Mouse (Mus musculus): ENCODE measurements around the gene Trim54.

Gene Trim54

GRCm38 (mm10) chr5:31116354-31116753 is at the start of gene Trim54:
Gene Trim54, plus strand, starts transcription at chr5:31116712.
- DNase-seq (ENCODE audit: low read depth, low spot score) = no peak

DNA sequence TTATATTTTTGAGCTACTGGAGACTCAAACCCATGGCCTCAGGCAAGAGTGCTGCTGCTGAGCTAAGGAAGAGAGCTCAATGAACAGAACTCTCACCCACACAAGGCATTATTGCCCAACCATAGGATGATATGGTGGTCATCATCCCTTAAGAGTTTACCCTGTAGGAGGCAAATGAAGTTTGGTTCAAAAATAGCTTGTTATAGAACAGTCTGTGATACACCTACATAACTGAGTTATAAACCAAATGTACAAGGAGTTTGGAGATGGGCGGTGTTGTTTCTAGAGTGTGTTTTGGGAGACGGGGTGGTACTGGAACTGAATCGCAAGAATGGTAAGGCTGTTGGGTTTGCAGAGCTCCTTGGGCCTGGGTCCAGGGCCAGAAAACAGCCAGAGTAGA is 46.7 kb upstream of the Trim54 start:
- no peak for DNase-seq (ENCODE audit: low read depth, low spot score)

DNA sequence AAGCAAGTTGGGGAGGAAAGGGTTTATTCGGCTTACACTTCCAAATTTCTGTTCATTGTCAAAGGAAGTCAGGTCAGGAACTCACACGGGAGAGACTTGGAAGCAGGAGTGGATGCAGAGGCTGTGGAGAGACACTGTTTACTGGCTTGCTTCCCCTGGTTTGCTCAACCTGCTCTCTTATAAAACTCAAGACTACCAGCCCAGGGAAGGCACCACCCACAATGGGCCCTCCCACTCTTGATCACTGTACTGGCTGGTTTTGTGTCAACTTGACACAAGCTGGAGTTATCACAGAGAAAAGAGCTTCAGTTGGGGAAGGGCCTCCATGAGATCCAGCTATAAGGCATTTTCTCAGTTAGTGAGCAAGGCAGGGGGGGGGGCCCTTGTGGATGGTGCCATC is 45.5 kb upstream of the Trim54 start:
- no peak for DNase-seq (ENCODE audit: low read depth, low spot score)

DNA sequence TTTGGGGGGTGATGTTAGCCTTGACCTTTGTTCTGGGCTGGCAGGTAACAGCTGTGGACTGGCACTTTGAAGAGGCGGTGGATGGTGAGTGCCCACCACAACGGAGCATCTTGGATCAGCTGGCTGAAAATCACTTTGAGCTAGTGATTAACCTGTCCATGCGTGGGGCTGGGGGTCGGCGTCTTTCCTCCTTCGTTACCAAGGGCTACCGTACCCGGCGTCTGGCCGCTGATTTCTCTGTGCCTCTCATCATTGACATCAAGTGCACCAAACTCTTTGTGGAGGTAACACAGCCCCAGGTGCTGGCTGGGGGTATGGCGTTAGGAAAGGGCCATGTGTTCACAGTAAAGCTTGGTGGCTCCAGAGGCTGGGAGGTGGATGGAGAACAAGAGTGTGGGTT is 44.7 kb upstream of the Trim54 start:
- no peak for DNase-seq (ENCODE audit: low read depth, low spot score)

- DNase-seq (ENCODE audit: low read depth, low spot score) = no peak
Observed at GRCm38 (mm10) chr5:31073176-31073575, 43.3 kb upstream of the Trim54 start.

DNA sequence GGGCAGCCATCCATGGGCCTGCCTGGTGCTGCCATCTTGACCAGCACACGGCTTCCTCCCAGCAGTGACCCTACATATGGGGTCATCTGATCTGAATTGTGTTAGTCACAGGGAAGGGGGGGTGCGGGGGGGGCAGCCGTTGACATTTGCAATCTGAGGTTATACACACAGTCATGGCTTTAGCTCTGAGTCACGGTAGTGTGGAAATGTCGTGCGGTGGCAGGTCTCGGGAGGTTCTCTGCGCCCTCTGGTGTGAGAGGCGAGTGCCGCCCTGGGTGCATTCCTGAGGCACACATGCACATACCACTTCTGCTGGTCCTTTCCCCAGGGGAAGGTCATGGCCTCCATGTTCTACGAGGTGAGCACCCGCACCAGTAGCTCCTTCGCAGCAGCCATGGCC is 40.2 kb upstream of the Trim54 start:
- no peak for DNase-seq (ENCODE audit: low read depth, low spot score)

DNA sequence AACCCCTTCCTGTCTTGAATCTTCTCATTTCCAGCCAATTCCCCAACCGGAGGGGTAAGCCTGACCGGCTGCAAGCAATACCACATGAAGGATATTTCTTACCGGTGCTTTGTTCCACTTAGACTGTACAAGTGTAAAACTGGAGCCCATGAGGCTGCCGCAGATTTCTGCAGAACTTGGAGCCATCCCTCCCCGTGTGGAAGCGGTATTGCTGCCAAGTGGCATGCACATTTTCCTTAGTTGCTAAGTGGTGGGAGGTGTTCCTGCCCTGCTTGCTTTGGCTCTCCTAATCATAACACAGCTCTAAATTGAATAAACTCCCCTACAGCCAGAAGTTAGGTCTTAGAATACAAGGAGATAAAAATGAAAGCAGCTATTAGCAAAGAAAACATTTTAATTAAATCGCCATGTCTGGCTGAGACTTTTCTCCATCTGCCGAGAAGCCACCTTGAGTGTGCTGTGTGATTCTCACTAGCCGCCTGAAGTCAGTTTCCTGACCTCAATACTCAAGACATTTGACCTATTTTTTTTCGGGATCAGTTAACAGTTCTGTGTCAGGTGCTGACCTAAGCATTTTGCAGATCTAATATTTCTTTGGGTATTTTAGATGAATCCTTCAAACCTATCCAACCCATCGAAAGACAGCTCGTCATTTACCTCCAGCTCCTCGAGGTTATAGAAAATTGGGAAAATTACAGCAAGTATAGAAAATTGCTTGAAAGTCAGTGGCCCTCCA is 36.3 kb upstream of the Trim54 start:
- DNase-seq (ENCODE audit: low read depth, low spot score) = peak; percentile 90

DNA sequence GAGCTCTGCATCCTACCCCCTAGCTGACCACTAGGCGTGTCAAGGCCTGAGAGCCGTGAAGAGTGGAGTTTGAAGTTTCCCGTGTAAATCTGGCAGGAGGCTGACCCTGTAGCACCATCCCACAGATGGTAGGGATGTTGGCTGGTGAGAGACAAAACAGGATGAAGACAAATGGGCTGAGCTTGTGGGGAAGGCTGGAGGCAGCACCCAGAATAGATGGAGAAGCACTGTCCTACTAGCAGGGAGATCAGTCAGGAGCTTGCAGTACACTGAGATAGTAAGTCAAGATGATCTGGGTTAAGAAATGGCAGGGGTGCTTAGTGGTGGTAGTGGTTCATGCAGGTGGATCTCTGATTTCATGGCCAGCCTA is 35.7 kb upstream of the Trim54 start:
- peak; percentile 65 for DNase-seq (ENCODE audit: low read depth, low spot score)

GRCm38 (mm10) chr5:31081386-31081785 is 35.1 kb upstream of the Trim54 start:
- DNase-seq (ENCODE audit: low read depth, low spot score) = peak; percentile 50

- peak; percentile 72 for DNase-seq (ENCODE audit: low read depth, low spot score)
Observed at GRCm38 (mm10) chr5:31082355-31082754, 34.2 kb upstream of the Trim54 start.

DNA sequence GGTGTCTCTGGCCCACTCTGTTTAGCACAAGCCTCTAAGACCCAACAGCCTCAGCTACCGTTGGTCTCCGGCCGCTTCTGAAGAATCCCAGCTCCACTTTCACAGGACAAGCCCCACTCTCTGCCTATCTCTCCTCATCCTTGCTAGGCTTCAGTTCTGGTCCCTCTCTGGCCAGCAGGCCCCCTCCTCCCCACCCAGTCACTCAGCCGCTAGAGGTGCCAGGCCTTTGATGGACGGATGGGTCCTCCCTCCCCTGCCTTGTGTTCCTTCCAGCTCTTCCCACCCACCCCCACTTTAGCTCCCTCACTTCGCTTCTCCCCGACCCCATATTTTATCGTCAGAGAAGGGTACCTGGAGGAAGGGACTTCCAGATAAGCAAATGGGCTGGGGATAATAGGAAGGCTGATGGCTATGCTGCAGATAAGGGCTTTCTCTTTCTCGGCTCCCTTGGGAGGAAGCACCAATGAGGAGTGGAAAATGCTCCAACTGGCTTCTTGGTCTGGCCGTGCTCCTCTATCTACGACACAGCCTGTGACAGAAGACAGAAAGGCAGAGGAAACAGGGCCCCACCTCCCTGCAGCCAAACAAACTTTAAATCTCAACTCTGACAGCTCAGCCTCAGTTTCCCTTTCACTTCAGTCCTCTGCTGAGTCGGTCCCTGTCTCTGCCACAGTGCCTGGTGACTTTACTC is 33.4 kb upstream of the Trim54 start:
- DNase-seq (ENCODE audit: low read depth, low spot score) = no peak

- no peak for DNase-seq (ENCODE audit: low read depth, low spot score)
Observed at GRCm38 (mm10) chr5:31083949-31084348, 32.6 kb upstream of the Trim54 start.

GRCm38 (mm10) chr5:31086606-31087005 is 29.9 kb upstream of the Trim54 start:
- DNase-seq (ENCODE audit: low read depth, low spot score) = no peak

DNA sequence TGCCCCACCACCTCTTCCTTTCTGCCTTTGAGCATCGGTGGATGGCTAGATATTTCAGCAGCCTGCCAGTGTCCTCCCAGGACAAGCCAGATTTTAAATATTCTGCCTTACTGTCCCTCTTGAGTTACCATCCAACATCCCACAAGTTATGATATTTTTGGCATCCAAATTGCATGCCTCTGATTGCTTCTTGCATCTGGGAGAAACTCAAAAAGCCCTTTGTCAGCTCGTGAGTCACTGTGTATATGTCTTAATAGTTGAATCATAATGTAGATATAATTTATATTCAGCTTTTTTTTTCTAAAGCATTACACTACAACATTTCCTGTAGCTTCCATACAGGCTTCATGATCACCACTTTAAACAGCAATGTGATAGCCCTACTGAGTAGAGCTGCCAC is 29.4 kb upstream of the Trim54 start:
- DNase-seq (ENCODE audit: low read depth, low spot score) = peak; percentile 70

GRCm38 (mm10) chr5:31092231-31092975 is 24.1 kb upstream of the Trim54 start:
- DNase-seq (ENCODE audit: low read depth, low spot score) = peak; percentile 37

- DNase-seq (ENCODE audit: low read depth, low spot score) = peak; percentile 67
Observed at GRCm38 (mm10) chr5:31093151-31094041, 23.1 kb upstream of the Trim54 start.

DNA sequence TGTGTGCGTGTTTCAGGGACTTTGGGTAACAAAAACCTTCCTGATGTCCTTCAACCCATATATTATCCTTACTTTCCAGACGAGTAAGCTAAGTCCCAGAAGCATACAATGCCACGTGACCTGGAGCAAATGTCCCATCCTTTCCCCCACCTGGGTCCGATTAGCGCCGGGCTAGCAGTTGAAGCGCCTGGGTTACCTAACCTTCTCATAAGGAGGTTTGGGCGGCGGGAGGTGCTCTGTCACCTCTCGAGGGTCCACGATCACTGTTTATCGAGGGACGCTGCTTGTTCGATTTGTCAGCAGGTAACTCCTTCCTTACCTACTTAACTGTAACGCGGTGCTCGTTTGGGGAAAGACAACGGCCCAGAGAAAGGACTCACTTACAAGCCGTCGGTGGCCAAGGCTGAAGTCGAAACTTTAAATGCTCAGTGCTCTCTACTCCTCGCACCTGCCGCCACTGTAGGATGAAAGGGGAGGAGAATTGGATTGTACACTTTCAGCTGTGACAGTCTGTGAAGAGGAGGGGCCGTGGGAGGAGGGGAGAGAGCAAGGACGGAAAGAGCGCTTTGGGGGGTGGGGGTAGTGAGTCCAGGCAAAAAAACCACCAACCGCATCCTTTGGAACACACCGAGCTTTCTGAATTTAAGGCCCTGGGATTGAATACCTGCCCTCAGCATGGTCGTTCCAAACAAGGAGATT is 22.3 kb upstream of the Trim54 start:
- DNase-seq (ENCODE audit: low read depth, low spot score) = peak; percentile 53

DNA sequence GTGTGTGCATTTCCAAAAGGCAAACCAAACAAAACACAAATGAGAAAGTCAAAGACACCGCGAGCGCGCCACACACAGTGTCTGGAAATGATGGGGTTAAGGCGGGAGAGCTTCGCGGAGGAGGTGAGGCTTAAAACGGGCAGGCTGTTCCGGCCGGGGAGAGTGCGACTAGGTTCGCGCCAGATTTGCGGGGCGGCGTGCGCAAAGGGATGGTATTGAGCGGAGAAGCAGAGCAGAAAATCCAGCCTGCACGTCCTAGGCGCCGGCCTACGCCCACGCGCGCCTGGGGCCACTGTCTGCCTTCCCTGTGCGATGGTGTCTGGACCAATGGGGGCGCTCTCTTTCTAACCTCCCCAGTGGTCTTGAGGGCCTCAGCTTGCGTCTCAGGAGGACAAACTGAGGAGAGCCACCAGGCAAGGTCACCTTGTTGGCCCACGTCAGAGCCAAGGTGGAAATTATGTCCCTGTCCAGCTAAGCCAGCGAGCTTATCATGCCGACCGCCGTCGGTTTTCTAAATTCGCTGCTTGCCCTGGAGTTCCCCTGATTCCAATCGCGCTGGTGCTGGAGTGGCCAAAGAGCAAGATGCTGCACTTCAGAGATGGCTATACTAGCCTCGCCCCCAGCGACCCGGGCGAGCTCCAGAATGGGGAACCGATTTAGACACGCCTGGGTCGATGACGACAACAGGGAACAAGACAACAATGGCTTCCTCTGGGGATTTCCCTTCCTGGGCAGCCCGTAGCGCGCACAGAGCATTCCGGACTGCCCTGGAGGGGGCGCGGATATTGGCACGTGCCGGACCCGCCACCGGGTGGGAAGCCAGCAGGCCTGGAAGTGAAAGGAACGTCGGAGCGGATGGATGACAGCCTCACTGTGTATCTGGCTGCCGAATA is 21.5 kb upstream of the Trim54 start:
- peak; percentile 60 for DNase-seq (ENCODE audit: low read depth, low spot score)

GRCm38 (mm10) chr5:31095711-31096480 is 20.6 kb upstream of the Trim54 start:
- peak; percentile 30 for DNase-seq (ENCODE audit: low read depth, low spot score)

Measured in brain, adult 2 months (tissue).